ENCODE assay signal across 8 mouse cellular contexts in genomic region chr9:91364127-91364970, GRCm38 (mm10). TPM values are rescaled to one million over a fixed set of nuclear protein-coding genes. Genes with fewer than 3 reads are reported as not detected.
DNase-seq lines count a peak whose midpoint lies in the region; ATAC-seq and TF ChIP-seq lines count a peak whose summit lies in the region.

No protein-coding gene starts in this region.

- no peak for TF ChIP-seq CTCF in left cerebral cortex, adult 2 months (IDR thresholded peaks at IDR 0.05)

- H3K36me3 ChIP-seq in hindbrain, embryonic 12.5 days = no peaks in the 10 kb centered on the region
- H3K36me3 ChIP-seq in midbrain, embryonic 12.5 days = no peaks in the 10 kb centered on the region

- no peaks in the 10 kb centered on the region for H3K4me1 ChIP-seq in hindbrain, embryonic 12.5 days
- peaks cover 4% of the 10 kb centered on the region; the same call in 1 of the 2 replicates for H3K4me1 ChIP-seq in midbrain, embryonic 12.5 days

- DNase-seq in left cerebral cortex, adult 2 months (ENCODE audit: extremely low spot score in 1 of 2, low spot score in 2 of 2) = no peak
- DNase-seq in left cerebral cortex, adult 11 months (ENCODE audit: low spot score) = no peak
- DNase-seq in cerebellum, postnatal 14 days = peak; percentile 75 to 80
- DNase-seq in spleen, postnatal 10 days (ENCODE audit: low spot score in 2 of 2) = no peak
- DNase-seq in thymus, postnatal 25 days = no peak
- no peak for DNase-seq in layer of hippocampus, adult 8-10 months (ENCODE audit: low spot score in 2 of 2)

- peak overlapping the region; percentile 46 for H3K4me2 ChIP-seq in hindbrain, embryonic 12.5 days (replicated peaks)
- H3K4me2 ChIP-seq in midbrain, embryonic 12.5 days (replicated peaks) = peak overlapping the region; percentile 51

- H3K9me3 ChIP-seq in hindbrain, embryonic 12.5 days (replicated peaks) = no peaks in the 10 kb centered on the region
- H3K9me3 ChIP-seq in midbrain, embryonic 12.5 days = no peaks in the 10 kb centered on the region

- no peak overlapping the region for H3K27ac ChIP-seq in left cerebral cortex, adult 2 months
- H3K27ac ChIP-seq in hindbrain, embryonic 12.5 days = peak overlapping the region; percentile 96
- peak overlapping the region; percentile 94 for H3K27ac ChIP-seq in midbrain, embryonic 12.5 days (replicated peaks)

- peak; percentile 11 for ATAC-seq in hindbrain, embryonic 12.5 days (ENCODE audit: low FRiP score)
- ATAC-seq in midbrain, embryonic 12.5 days (ENCODE audit: low FRiP score, low read depth) = peak; percentile 25; the same call in 1 of the 2 replicates

- H3K9ac ChIP-seq in hindbrain, embryonic 12.5 days = peak overlapping the region; percentile 76
- peak overlapping the region; percentile 92 for H3K9ac ChIP-seq in midbrain, embryonic 12.5 days (replicated peaks)

- intact Hi-C loops in left cerebral cortex, adult 2 months (cut with DNase I) = loop anchor here (5.0 kb wide), 1 partner anchor 232 kb away; no protein-coding TSS in a partner anchor

- WGBS in hindbrain, embryonic 12.5 days = under 1% methylated on average over 77 of the region's 77 CpGs
- WGBS in midbrain, embryonic 12.5 days = under 1% methylated on average over 77 of the region's 77 CpGs

- H3K4me3 ChIP-seq in left cerebral cortex, adult 2 months = peak overlapping the region; percentile 29
- peak overlapping the region; percentile 65 for H3K4me3 ChIP-seq in hindbrain, embryonic 12.5 days
- peak overlapping the region; percentile 79 for H3K4me3 ChIP-seq in midbrain, embryonic 12.5 days

- peaks cover 55% of the 10 kb centered on the region for H3K27me3 ChIP-seq in hindbrain, embryonic 12.5 days
- H3K27me3 ChIP-seq in midbrain, embryonic 12.5 days = peaks cover 58% of the 10 kb centered on the region

RNA-seq across cellular contexts. Expression of gene Zic1, which starts 1.3 kb away (rescaled TPM):
- 10 to 100 TPM; 15.8 to 16.0 TPM for total RNA-seq in left cerebral cortex, adult 2 months (2021)
- 17.0 and 17.9 TPM in 2 replicates for polyA plus RNA-seq in hindbrain, embryonic 12.5 days (2016; fragmentation: Nextera tagmentation; extraction: Ambion mirVana)
- polyA plus RNA-seq in midbrain, embryonic 12.5 days (2016; fragmentation: Nextera tagmentation; extraction: Ambion mirVana) = 11.9 and 17.2 TPM in 2 replicates
- total RNA-seq in layer of hippocampus, adult 8-10 months (2022) = 10 to 100 TPM in 3 of 4 experiments, 1 to 10 TPM in 1; 9.9 to 13.1 (median 11.2) TPM

RNA-seq across cellular contexts. Expression of gene Zic4, which starts 2.1 kb away (rescaled TPM):
- total RNA-seq in left cerebral cortex, adult 2 months (2021) = 1 to 10 TPM; 4.0 to 4.6 TPM
- 54.0 and 55.0 TPM in 2 replicates for polyA plus RNA-seq in hindbrain, embryonic 12.5 days (2016; fragmentation: Nextera tagmentation; extraction: Ambion mirVana)
- 44.6 and 76.9 TPM in 2 replicates for polyA plus RNA-seq in midbrain, embryonic 12.5 days (2016; fragmentation: Nextera tagmentation; extraction: Ambion mirVana)
- total RNA-seq in layer of hippocampus, adult 8-10 months (2022) = 1 to 10 TPM; 2.7 to 4.8 (median 3.5) TPM

Comparison
In these comparisons a context has a peak if more than half of its experiments do, and no peak if none do; other contexts are left out.
1. DNase-seq: peak in cerebellum, postnatal 14 days (2 of 2); none in left cerebral cortex, adult 2 months (0 of 2), left cerebral cortex, adult 11 months (single experiment), spleen, postnatal 10 days (0 of 2), thymus, postnatal 25 days (single experiment) and layer of hippocampus, adult 8-10 months (0 of 2).
2. H3K4me3 ChIP-seq: peak in every context shown above with its lines; median percentile 79 in midbrain, embryonic 12.5 days; 65 in hindbrain, embryonic 12.5 days; 29 in left cerebral cortex, adult 2 months.